Mouse (Mus musculus): ENCODE data around the gene Mvb12a. TPM values are rescaled to one million over a fixed set of nuclear protein-coding genes. Genes with fewer than 3 reads are reported as not detected.
"Not testable (repeated sequence)": the region's sequence is repeated elsewhere in the genome, so short reads cannot be mapped to it uniquely, and the experiment has no call there.

Gene Mvb12a
- total and polyA plus RNA-seq, 3 experiments, result 27.0 to 51.6 (median 29.7) TPM

DNA sequence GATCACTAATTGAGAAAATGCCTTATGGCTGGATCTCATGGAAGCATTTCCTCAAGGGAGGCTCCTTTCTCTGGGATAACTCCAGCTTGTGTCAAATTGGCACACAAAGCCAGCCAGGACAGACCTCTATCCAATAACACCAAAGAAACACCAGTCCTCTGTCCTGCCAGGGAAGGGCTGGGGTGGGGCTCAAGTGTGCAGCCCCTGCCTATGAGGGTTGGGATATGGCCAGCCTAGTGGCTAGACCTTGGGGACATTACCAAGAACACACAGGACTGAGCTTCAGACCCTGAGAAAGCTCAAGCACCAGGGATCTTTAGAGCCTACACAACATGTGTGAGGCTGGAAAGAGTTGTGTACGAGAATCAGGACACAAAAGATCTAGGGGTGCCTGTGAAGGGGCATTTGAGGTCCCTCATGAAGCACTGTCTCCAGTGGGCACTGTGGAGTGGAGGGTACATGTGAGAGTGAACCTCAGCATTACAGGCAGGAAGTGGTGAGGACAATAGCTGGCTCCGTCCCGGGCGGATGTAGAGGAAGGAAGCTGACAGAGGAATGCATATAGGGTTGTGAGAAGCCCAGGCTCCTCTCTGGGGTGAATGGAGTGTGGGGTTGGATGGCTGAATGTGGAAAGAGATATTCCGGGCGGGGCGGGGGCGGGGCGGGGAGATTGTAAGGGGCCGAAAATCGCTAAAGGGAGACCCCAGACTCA, 14.2 kb upstream of the Mvb12a start:
- Histone ChIP-seq H3K27me3 (ENCODE audit: control insufficient read depth, insufficient read depth, low read length) (no peaks in the 10 kb centered on the region), H3K36me3 (ENCODE audit: control insufficient read depth, insufficient read depth, low read length) (no peaks in the 10 kb centered on the region), H3K4me3 (no peak overlapping the region), H3K27ac (peak overlapping the region; percentile 94), H3K4me1 (ENCODE audit: control insufficient read depth, insufficient read depth, low read length) (peaks cover 19% of the 10 kb centered on the region), H3K79me2 (replicated peaks; ENCODE audit: control insufficient read depth, insufficient read depth, low read length) (no peaks in the 10 kb centered on the region), H3K9ac (ENCODE audit: low read depth, low read length) (no peak overlapping the region)
- TF ChIP-seq CTCF (IDR thresholded peaks at IDR 0.05), result no peak
- peak; percentile 57; the same call in 1 of the 2 replicates for TF ChIP-seq POLR2A (IDR thresholded peaks at IDR 0.05; ENCODE audit: insufficient read depth, low read depth, low read length)
- TF ChIP-seq EP300 (IDR thresholded peaks at IDR 0.05; ENCODE audit: insufficient read depth, low read depth, low read length), result peak; percentile 71; the same call in 1 of the 2 replicates
- peak; percentile 57 to 66 for DNase-seq
- WGBS, result 40% methylated on average over 11 of the region's 11 CpGs
- intact Hi-C loops (cut with DNase I), result no loop called here

DNA sequence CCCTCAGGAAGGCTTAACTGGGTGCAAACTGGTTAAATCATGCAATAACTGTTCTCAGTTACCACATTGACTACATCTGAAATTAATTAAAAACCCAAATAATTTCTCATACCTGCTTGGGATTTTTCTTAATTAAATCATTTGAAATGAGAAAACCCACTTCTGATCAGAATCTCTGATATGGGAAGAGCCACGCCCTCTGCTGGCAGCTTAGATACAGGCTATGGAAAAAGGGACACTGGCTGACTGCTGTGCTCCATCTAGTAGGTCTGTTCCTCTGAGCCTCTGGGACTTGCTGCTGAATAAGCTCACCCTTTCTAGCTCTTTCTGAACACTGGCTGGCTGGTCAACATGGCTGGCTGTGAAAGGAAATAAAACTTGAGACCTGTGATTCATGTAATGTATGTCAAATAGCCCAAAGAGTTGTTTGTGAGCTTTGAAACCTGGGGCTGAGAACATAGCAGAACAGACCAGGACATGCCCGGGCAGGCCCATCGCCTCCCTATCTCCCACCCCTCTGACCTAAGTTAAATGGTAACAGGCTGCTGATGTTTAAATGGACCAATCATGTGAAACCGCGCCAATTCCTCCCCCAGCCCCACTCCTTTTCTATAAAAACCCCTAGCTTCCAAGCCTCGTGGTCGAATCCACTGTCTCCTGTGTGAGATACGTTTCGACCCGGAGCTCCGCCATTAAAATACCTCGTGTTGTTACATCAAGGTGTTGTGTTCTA, 11.8 kb upstream of the Mvb12a start:
- H3K4me3 ChIP-seq; H3K27ac ChIP-seq; H3K79me2 ChIP-seq (replicated peaks; ENCODE audit: control insufficient read depth, insufficient read depth, low read length); intact Hi-C loops (cut with DNase I); H3K9ac ChIP-seq (ENCODE audit: low read depth, low read length); H3K36me3 ChIP-seq (ENCODE audit: control insufficient read depth, insufficient read depth, low read length); H3K27me3 ChIP-seq (ENCODE audit: control insufficient read depth, insufficient read depth, low read length): not testable (repeated sequence)
- peak; percentile 69 for TF ChIP-seq CTCF (IDR thresholded peaks at IDR 0.05)
- DNase-seq, result peak in 1 of 2 experiments; percentile 14
- peaks cover 20% of the 10 kb centered on the region for H3K4me1 ChIP-seq (ENCODE audit: control insufficient read depth, insufficient read depth, low read length)
- WGBS, result 80% methylated on average over 7 of the region's 12 CpGs

DNA sequence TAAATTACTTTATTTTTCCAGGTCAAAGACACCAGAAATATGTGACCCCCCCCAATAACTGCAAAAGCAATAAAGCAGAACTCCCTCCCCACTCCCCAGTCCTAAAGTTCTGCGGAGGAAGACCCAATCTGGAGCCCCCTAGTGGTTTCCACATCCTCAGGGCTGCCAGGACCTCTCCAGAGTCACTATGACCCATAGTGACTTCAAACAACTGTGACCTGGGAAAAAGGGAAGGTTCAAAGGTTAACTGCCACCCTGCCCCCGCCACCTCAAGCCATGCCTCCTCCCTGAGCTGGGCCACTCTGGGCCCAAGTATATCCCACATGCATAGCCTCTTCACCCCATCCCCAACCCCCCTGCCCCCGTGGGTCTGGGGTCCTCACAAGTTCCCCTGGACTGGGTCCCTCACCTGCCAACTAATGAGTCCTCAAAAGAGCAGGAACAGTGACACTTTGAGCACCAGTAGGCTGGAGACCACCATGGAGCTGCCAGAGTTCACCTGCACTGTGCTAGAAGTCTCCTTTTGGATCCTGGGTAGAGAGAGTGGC, 8.4 kb upstream of the Mvb12a start:
- peak; percentile 34 for TF ChIP-seq CTCF (IDR thresholded peaks at IDR 0.05)
- TF ChIP-seq EP300 (IDR thresholded peaks at IDR 0.05; ENCODE audit: insufficient read depth, low read depth, low read length), result no peak
- no peak for TF ChIP-seq POLR2A (IDR thresholded peaks at IDR 0.05; ENCODE audit: insufficient read depth, low read depth, low read length)
- no peak overlapping the region for H3K9ac ChIP-seq (ENCODE audit: low read depth, low read length)
- 71% methylated on average over 3 of the region's 3 CpGs for WGBS
- no peaks in the 10 kb centered on the region for H3K36me3 ChIP-seq (ENCODE audit: control insufficient read depth, insufficient read depth, low read length)
- H3K79me2 ChIP-seq (replicated peaks; ENCODE audit: control insufficient read depth, insufficient read depth, low read length), result no peaks in the 10 kb centered on the region
- DNase-seq, result no peak
- no peak overlapping the region for H3K27ac ChIP-seq
- H3K27me3 ChIP-seq (ENCODE audit: control insufficient read depth, insufficient read depth, low read length), result no peaks in the 10 kb centered on the region
- H3K4me1 ChIP-seq (ENCODE audit: control insufficient read depth, insufficient read depth, low read length), result peaks cover 5% of the 10 kb centered on the region; the same call in 1 of the 2 replicates
- H3K4me3 ChIP-seq, result no peak overlapping the region
- intact Hi-C loops (cut with DNase I), result no loop called here

DNA sequence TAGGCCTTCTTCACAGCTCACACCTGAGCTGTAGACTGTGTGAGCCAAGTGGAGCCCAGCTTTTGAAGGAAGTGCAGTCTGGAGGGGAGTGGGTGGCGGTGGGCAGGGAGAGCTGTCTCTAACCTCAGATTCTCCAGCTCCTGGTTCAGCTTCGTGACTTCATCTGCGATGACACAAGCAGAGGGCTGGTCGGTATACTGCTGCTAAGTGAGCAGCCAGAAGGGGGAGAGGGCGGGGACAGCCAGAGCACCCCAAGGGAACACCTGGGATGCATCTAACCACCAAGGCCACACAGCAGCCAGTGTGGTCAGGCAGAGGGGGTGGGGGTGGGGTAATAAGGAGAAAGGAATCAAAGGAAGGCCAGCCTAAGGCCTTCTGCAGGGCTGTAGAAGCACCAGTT, 7.1 kb upstream of the Mvb12a start:
- no peak overlapping the region for H3K4me3 ChIP-seq
- H3K79me2 ChIP-seq (replicated peaks; ENCODE audit: control insufficient read depth, insufficient read depth, low read length), result no peaks in the 10 kb centered on the region
- H3K27ac ChIP-seq, result no peak overlapping the region
- TF ChIP-seq POLR2A (IDR thresholded peaks at IDR 0.05; ENCODE audit: insufficient read depth, low read depth, low read length) (no peak), CTCF (IDR thresholded peaks at IDR 0.05) (no peak), EP300 (IDR thresholded peaks at IDR 0.05; ENCODE audit: insufficient read depth, low read depth, low read length) (no peak)
- peaks cover 5% of the 10 kb centered on the region; the same call in 1 of the 2 replicates for H3K4me1 ChIP-seq (ENCODE audit: control insufficient read depth, insufficient read depth, low read length)
- intact Hi-C loops (cut with DNase I), result no loop called here
- H3K9ac ChIP-seq (ENCODE audit: low read depth, low read length), result 0 out of 2 replicates have a peak overlapping the region, but pooled peaks have one; percentile 4
- no peaks in the 10 kb centered on the region for H3K36me3 ChIP-seq (ENCODE audit: control insufficient read depth, insufficient read depth, low read length)
- DNase-seq, result no peak
- WGBS, result 71% methylated on average over 5 of the region's 5 CpGs
- H3K27me3 ChIP-seq (ENCODE audit: control insufficient read depth, insufficient read depth, low read length), result no peaks in the 10 kb centered on the region

DNA sequence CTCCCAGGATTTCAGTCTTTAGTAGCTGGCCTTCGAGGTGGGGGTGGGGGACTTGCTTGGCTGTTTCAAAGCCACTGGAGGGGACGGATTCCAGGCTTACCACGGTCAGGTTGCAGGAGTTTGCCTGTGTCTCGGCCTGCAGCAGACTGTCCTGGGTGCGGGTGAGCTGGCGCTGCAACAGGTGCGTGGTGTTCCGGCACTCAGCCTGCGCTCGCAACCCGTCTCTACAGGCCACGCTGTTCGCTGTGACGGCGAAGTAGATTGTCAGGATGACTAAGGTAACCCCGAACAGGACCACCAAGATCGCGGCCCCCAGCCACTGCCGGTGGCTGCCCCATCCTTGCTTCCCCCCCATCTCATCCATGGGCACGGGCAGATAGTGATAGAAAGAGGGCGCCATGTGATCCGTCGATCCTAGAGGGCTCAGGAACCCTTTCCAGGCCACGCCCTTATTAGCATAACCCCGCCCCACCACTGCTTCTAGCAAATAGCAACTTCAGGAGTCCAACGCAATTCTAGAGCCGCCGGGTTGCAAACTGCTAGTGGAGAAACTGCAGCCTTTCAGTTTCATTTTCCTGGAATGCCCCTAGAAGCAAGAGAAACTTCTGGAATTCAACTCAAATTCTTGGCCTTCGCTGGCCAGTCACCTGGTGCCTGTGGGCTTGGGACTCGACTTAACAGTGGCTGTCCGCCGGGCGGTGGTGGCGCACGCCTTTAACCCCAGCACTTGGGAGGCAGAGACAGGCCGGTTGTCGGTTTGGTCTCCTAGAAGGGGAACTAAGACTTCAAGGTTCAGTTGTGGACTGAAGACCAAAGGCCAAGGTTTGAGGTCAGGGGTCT, 5.5 kb upstream of the Mvb12a start, which contains the start of gene Bst2:
Gene Bst2 (minus strand): TSS at position 429 of the 840 bp plus-strand sequence.
- DNase-seq, result peak; percentile 89 to 93
- intact Hi-C loops (cut with DNase I), result no loop called here
- Histone ChIP-seq H3K27ac (peak within 1 kb of the TSS; percentile 95), H3K79me2 (replicated peaks; ENCODE audit: control insufficient read depth, insufficient read depth, low read length) (no peaks in the 10 kb centered on the region), H3K4me3 (peak within 1 kb of the TSS; percentile 80), H3K27me3 (ENCODE audit: control insufficient read depth, insufficient read depth, low read length) (no peaks in the 10 kb centered on the region), H3K4me1 (ENCODE audit: control insufficient read depth, insufficient read depth, low read length) (peaks cover 5% of the 10 kb centered on the region; the same call in 1 of the 2 replicates), H3K36me3 (ENCODE audit: control insufficient read depth, insufficient read depth, low read length) (no peaks in the 10 kb centered on the region), H3K9ac (ENCODE audit: low read depth, low read length) (peak within 1 kb of the TSS; percentile 78)
- WGBS, result 3% methylated on average over 37 of the region's 37 CpGs
- TF ChIP-seq POLR2A (IDR thresholded peaks at IDR 0.05; ENCODE audit: insufficient read depth, low read depth, low read length) (peak; percentile 76), CTCF (IDR thresholded peaks at IDR 0.05) (peak; percentile 12; the same call in 1 of the 2 replicates), EP300 (IDR thresholded peaks at IDR 0.05; ENCODE audit: insufficient read depth, low read depth, low read length) (0 out of 2 replicates have a peak, but pooled peaks have one; percentile 30)

Measured in heart, adult 2 months (tissue).